Mouse (Mus musculus) hindbrain, postnatal 0 days (tissue): ENCODE measurements around the gene Otx2. TPM values are rescaled to one million over a fixed set of nuclear protein-coding genes. Genes with fewer than 3 reads are reported as not detected.

Experiments
- ATAC-seq: fragments of 200-750 bp; cut with Nextera tagmentation; 2 replicates; pipeline ENCODE4 v1.8.0; 2017; ENCODE audit warnings: mild to moderate bottlenecking, moderate TSS enrichment, moderate library complexity
- DNase-seq: peaks from one replicate; pipeline ENCODE4 v3.0.0-alpha.2; 2015; ENCODE audit warnings: low spot score
- H3K27ac ChIP-seq: fragments of 300-500 bp; sonication (generic); 2 replicates; pipeline ENCODE4 v1.5.1; 2014; ENCODE audit warnings: mild to moderate bottlenecking
- H3K27me3 ChIP-seq: fragments of 300-500 bp; sonication (generic); 2 replicates; pipeline ENCODE4 v1.6.1; 2014; ENCODE audit warnings: low read length, mixed read lengths; ENCODE audit not compliant: insufficient read depth
- H3K36me3 ChIP-seq: fragments of 300-500 bp; sonication (generic); 2 replicates; pipeline ENCODE4 v1.6.1; 2014; ENCODE audit warnings: low read length, mixed read lengths; ENCODE audit not compliant: insufficient read depth
- H3K4me1 ChIP-seq: fragments of 300-500 bp; sonication (generic); 2 replicates; pipeline ENCODE4 v1.6.1; 2014; ENCODE audit warnings: antibody characterized with exemption, low read length, mixed read lengths; ENCODE audit not compliant: insufficient read depth
- H3K4me2 ChIP-seq: fragments of 300-500 bp; sonication (generic); 2 replicates; pipeline ENCODE4 v1.6.1; 2014; ENCODE audit warnings: low read depth, mild to moderate bottlenecking, low read length, moderate library complexity, mixed read lengths
- H3K4me3 ChIP-seq: fragments of 300-500 bp; sonication (generic); 2 replicates; pipeline ENCODE4 v1.5.1; 2014; ENCODE audit warnings: low read length
- H3K9ac ChIP-seq: fragments of 300-500 bp; sonication (generic); replicated peaks from 2 replicates; pipeline ENCODE4 v1.6.1; 2014; ENCODE audit warnings: mild to moderate bottlenecking, low read length, moderate library complexity, mixed read lengths
- H3K9me3 ChIP-seq: fragments of 300-500 bp; sonication (generic); 2 replicates; pipeline ENCODE4 v1.6.1; 2016; ENCODE audit warnings: low read length, mixed read lengths
- CTCF ChIP-seq: IDR thresholded peaks from 2 replicates; pipeline ENCODE4 v1.5.1; 2016; ENCODE audit warnings: antibody characterized with exemption, control low read depth, low read depth
- WGBS: fragments of 180-500 bp; shearing (Covaris S2); extraction: QIAGEN DNeasy Blood & Tissue Kit; methylation state at CpG from one replicate; pipeline ENCODE4 v1.1.7; 2014; 5-methylcytosine and 5-hydroxymethylcytosine counted together
- polyA plus RNA-seq: library from polyadenylated mRNA; unstranded; fragments of >200 nt; fragmentation: Nextera tagmentation; extraction: Ambion mirVana; gene quantifications from 2 replicates; pipeline ENCODE4 v1.2.1, GENCODE M21; 2015
- total RNA-seq: library from RNA; depleted of rRNA; stranded (reverse); fragments of >200 nt; gene quantifications from 2 replicates; pipeline ENCODE4 v1.2.3, GENCODE M21; 2014

Gene Otx2
- total and polyA plus RNA-seq, 2 experiments from 2014 or later = 33.2 to 48.4 TPM

DNA sequence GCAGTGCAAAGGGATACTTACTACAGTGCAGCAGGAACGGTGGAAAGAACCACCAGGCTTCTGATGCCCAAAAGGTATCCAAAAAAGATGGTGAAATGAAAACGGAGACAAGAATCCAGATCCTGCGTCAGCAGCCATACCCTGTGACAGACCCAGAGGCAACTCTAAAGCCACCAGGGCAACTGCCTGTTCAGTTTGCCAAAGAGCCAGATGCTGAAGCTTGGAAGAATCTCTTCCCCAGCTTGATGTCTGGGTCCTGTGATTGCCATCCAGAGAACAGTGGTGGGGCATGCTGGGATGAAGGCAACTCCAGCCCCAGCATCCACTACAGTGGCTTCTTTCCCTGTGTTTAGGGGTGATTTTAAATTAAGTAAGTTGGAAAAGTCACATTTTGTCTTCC is 5.1 kb upstream of the Otx2 start:
- no peak for TF ChIP-seq CTCF
- H3K27me3 ChIP-seq = peaks cover 25% of the 10 kb centered on the region
- no peaks in the 10 kb centered on the region for H3K9me3 ChIP-seq
- no peaks in the 10 kb centered on the region for H3K4me1 ChIP-seq
- DNase-seq = peak; percentile 53
- no peak overlapping the region for H3K27ac ChIP-seq
- H3K4me2 ChIP-seq = no peak overlapping the region
- no peak overlapping the region for H3K4me3 ChIP-seq
- no peak for ATAC-seq
- no peaks in the 10 kb centered on the region for H3K36me3 ChIP-seq
- no peak overlapping the region for H3K9ac ChIP-seq
- 67% methylated on average over 3 of the region's 3 CpGs for WGBS

DNA sequence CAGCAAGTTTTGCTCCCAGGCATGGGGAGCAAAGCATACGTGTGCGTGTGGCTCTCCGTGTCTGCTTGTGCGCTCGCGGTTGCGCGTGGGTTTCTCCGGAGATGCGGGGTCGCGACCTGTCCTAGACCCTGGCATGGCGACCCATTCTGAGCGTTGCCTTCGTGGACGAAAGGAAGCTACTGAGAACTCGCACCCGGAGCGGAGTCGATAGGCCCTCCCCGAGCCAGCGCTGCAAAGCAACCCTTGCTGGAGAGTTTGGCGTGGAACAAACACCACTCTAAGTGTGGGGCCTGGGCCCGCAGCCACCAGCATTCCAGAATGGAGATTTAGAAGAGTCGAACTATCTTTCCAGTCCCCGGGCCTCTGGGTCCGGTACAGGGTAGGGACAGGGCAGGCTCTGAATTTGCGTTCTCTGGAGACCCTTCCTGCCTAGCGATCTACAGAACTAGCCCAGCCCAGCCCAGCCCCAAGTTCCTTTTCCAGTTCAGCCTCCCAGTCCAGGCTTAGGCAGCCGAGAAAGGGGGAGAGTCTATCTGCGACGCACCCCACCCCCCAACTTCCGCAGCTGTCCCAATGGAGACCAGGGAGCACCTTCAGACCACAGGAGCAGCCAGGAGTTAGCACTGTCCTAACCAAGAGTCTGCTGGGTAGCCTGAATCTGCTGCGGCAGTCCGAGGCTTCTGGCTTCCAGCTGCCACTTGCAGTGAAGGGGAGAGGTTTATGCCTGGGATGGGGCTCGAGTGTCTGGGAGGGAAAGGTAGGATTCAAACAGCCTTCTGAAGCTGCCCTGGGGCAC is 615 bp upstream of the Otx2 start:
- Histone ChIP-seq H3K9me3 (no peaks in the 10 kb centered on the region), H3K9ac (peak overlapping the region; percentile 41), H3K27ac (peak overlapping the region; percentile 15; the same call in 1 of the 2 replicates), H3K27me3 (peaks cover 59% of the 10 kb centered on the region), H3K4me2 (peak overlapping the region; percentile 52), H3K36me3 (no peaks in the 10 kb centered on the region), H3K4me1 (no peaks in the 10 kb centered on the region), H3K4me3 (peak overlapping the region; percentile 31)
- 3% methylated on average over 36 of the region's 36 CpGs for WGBS
- no peak for TF ChIP-seq CTCF
- DNase-seq = no peak
- peak; percentile 61 for ATAC-seq

DNA sequence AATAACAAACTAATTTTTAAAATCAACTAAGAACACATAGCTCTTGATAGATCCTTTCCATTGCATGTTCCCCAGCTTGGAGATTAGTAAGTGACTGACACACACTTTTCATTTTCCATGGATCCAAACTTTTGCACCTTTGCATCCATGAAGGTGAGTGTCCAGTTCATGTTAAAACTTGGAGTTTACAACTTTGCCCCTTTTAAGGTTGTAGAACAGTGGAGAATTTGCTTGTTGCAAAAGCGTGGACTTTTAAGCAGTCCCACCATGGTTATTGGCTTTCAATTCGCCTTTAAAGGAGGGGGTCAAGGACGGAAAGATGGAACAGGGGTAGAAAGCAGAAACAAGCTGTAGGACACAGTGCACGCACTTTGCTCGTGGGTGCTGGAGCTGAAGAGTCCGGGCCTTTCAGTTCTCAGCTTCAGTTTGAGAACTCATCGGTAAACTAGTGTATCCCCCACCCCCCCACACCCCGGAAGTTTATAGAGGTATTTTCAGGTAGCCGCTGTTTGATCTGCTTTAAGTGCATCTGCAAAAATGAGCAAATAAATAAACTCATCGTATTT is 925 bp downstream of the Otx2 start:
- ATAC-seq (no peak), DNase-seq (no peak)
- Histone ChIP-seq H3K4me2 (peak overlapping the region; percentile 52), H3K27me3 (peaks cover 57% of the 10 kb centered on the region), H3K4me1 (no peaks in the 10 kb centered on the region), H3K9ac (no peak overlapping the region), H3K27ac (no peak overlapping the region), H3K4me3 (peak overlapping the region; percentile 6; the same call in 1 of the 2 replicates), H3K9me3 (no peaks in the 10 kb centered on the region), H3K36me3 (no peaks in the 10 kb centered on the region)
- no peak for TF ChIP-seq CTCF
- 14% methylated on average over 10 of the region's 10 CpGs for WGBS

DNA sequence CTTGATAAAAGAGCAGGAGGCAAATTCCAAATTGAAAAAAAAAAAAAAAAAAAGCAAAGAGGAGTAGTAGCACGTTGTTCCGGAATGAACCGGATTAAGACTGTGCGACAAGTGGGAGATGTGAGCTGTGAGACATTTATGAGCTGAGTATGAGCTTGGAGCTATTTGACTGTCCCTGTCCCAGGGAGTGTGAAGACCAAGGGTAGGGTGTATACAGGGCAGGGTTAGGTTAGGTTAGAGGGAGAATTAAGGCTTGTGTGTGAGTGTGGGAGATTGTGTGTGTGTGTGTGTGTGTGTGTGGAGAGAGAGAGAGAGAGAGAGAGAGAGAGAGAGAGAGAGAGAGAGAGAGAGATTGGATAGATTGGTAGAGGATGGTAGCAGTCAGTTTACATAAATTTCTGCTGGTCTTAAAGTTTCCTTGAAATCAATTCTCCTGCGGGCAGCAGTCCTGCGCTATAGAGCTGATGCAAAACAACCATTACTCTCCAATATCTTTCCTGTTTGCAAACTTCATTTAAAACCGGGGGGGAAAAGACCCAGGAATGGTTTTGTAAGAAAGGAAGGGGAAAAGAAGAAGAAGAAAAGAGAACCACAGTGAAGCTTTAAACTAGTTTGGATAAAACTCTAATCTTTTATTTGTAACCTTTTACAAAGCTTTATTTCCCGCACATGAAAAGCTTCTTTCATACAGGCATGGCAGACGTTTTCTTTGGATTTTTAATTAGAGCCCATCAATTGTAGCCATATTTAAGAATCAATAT is 2.0 kb downstream of the Otx2 start:
- H3K9me3 ChIP-seq = no peaks in the 10 kb centered on the region
- DNase-seq (no peak), ATAC-seq (no peak)
- H3K27ac ChIP-seq = no peak overlapping the region
- WGBS = 25% methylated on average over 9 of the region's 9 CpGs
- no peaks in the 10 kb centered on the region for H3K36me3 ChIP-seq
- H3K4me1 ChIP-seq = no peaks in the 10 kb centered on the region
- peak overlapping the region; percentile 15; the same call in 1 of the 2 replicates for H3K4me3 ChIP-seq
- no peak for TF ChIP-seq CTCF
- H3K4me2 ChIP-seq = peak overlapping the region; percentile 13
- no peak overlapping the region for H3K9ac ChIP-seq
- peaks cover 65% of the 10 kb centered on the region for H3K27me3 ChIP-seq

DNA sequence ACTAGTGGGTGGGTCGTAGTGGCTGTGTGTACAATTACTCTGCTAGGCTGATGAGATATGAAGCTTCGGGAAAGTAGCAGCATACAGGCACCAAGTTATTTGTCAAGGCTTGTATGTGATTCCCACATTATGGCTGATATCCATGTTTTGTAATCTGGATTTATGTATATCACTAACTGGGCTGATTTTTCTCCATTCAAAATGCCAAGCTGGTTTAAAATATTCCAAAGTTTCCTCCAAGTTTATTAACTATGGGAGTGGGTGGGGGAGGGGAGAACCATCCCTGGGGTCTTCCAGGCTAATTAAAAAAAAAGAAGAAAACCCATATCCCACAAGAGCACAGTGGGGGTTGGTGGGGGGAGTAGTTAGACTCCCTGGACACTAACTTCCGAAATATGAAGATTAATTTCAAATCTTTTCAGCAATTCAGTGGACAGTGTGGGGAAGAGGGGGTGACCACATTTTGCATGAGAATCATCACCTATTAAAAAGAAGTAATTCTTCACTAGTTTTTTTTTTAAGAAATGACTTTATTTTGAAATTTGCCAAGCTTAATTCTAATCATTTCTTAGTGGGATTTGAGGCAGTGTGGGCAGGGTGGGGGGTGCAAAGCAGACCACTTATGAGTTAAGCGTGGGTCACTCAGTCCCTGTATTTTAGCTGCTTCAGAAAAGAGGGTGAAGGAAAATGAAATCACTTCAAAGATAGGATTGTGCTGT is 2.7 kb downstream of the Otx2 start:
- DNase-seq (no peak), ATAC-seq (no peak)
- Histone ChIP-seq H3K27me3 (peaks cover 71% of the 10 kb centered on the region), H3K36me3 (no peaks in the 10 kb centered on the region), H3K4me2 (peak overlapping the region; percentile 16; the same call in 1 of the 2 replicates), H3K9ac (no peak overlapping the region), H3K4me3 (peak overlapping the region; percentile 15), H3K4me1 (no peaks in the 10 kb centered on the region), H3K9me3 (no peaks in the 10 kb centered on the region), H3K27ac (no peak overlapping the region)
- TF ChIP-seq CTCF = no peak
- WGBS = 37% methylated on average over 4 of the region's 4 CpGs

DNA sequence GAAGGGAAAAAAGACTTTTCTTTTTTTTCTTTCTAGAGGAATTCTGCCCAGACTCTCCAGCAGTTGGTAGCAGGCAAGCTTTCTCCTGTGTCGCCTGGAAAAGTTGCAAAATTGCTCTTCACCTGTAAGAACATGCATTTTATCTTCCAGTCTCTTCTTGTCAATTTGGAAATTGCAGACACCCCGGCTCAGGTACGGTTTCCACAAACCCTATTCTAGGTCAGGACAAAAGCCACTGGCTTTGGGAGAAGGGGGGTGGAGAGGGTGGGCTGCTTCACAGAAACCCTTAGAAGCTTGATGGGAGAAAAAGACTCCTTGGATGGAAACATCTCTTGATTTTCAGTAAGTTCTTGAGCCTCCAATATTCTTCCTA is 3.4 kb downstream of the Otx2 start:
- no peak for TF ChIP-seq CTCF
- 5% methylated on average over 3 of the region's 3 CpGs for WGBS
- Histone ChIP-seq H3K4me3 (0 out of 2 replicates have a peak overlapping the region, but pooled peaks have one; percentile 3), H3K27me3 (peaks cover 67% of the 10 kb centered on the region), H3K36me3 (no peaks in the 10 kb centered on the region), H3K9me3 (no peaks in the 10 kb centered on the region), H3K9ac (0 out of 2 replicates have a peak overlapping the region, but pooled peaks have one; percentile 6), H3K4me1 (no peaks in the 10 kb centered on the region), H3K4me2 (peak overlapping the region; percentile 44), H3K27ac (peak overlapping the region; percentile 52)
- DNase-seq (no peak), ATAC-seq (no peak)
